Mouse (Mus musculus) heart, postnatal 10 days (tissue): ENCODE measurements around the gene Sycp1. TPM values are rescaled to one million over a fixed set of nuclear protein-coding genes. Genes with fewer than 3 reads are reported as not detected.

Experiments used
- total RNA-seq, 2 experiments: library from RNA; stranded (reverse); gene quantifications; 2 replicates each; pipeline ENCODE4 v1.2.3; 2021

Sycp1 gene
- total RNA-seq, 2 experiments from 2014 or later: 0.10 TPM; not detected in 1

Other genes starting within 250 kb of the Sycp1 start
- gene Tspan2, start 201.6 kb downstream of the Sycp1 start, total RNA-seq: 10 to 100 TPM; 30.9 to 31.9 TPM
- not detected for gene Tshb, start 153.4 kb downstream of the Sycp1 start, total RNA-seq
- not detected for gene Nr1h5, start 28.0 kb upstream of the Sycp1 start, total RNA-seq
- gene Sike1, start 59.6 kb upstream of the Sycp1 start, total RNA-seq: 100 to 1,000 TPM; 111 to 123 TPM
- gene Csde1, start 84.3 kb upstream of the Sycp1 start, total RNA-seq: 100 to 1,000 TPM; 395 to 417 TPM
- 100 to 1,000 TPM; 103 to 105 TPM for gene Nras, start 122.2 kb upstream of the Sycp1 start, total RNA-seq
- gene Ampd1, start 137.9 kb upstream of the Sycp1 start, total RNA-seq: not detected
- gene Dennd2c, start 166.5 kb upstream of the Sycp1 start, total RNA-seq: 1 to 10 TPM; 3.7 to 4.0 TPM
- gene Bcas2, start 235.6 kb upstream of the Sycp1 start, total RNA-seq: 10 to 100 TPM; 55.5 to 61.6 TPM